Mouse (Mus musculus) CH12.LX (cell line): ENCODE data around the gene Them7.

Experiments
- CHD2 ChIP-seq: IDR thresholded peaks from 2 replicates; pipeline ENCODE4 v1.6.1; 2011; ENCODE audit warnings: low read length, improper control_type of control experiment
- CTCF ChIP-seq, 2 experiments: IDR thresholded peaks in 1 of 2; conservative IDR thresholded peaks in 1 of 2; 2 replicates each; pipeline ENCODE4 v1.5.1; 2011 to 2012; ENCODE audit warnings: low read depth in 2 of 2, low read length in 2 of 2, improper control_type of control experiment in 1 of 2, inconsistent platforms in 1 of 2, mild to moderate bottlenecking in 1 of 2, moderate library complexity in 1 of 2
- E2F4 ChIP-seq: IDR thresholded peaks from 2 replicates; pipeline ENCODE4 v1.6.1; 2011; ENCODE audit warnings: low read depth, low read length, improper control_type of control experiment; ENCODE audit not compliant: insufficient replicate concordance
- ETS1 ChIP-seq: conservative IDR thresholded peaks from 2 replicates; pipeline ENCODE4 v1.6.1; 2012; ENCODE audit warnings: low read depth, mild to moderate bottlenecking, inconsistent platforms, low read length, improper control_type of control experiment, moderate library complexity
- GABPA ChIP-seq: IDR thresholded peaks from 2 replicates; pipeline ENCODE4 v1.6.1; 2012; ENCODE audit warnings: low read depth, low read length, improper control_type of control experiment, inconsistent platforms; ENCODE audit not compliant: insufficient replicate concordance
- JUND ChIP-seq: conservative IDR thresholded peaks from 2 replicates; pipeline ENCODE4 v1.6.1; 2011; ENCODE audit warnings: low read depth, low read length, improper control_type of control experiment
- MAZ ChIP-seq: IDR thresholded peaks from 2 replicates; pipeline ENCODE4 v1.6.1; 2012; ENCODE audit warnings: low read depth, mild to moderate bottlenecking, inconsistent platforms, low read length, improper control_type of control experiment, moderate library complexity
- POLR2A ChIP-seq: IDR thresholded peaks from 2 replicates; pipeline ENCODE4 v1.6.1; 2011; ENCODE audit warnings: low read depth, mild to moderate bottlenecking, improper control_type of control experiment, low read length
- POLR2AphosphoS2 ChIP-seq: IDR thresholded peaks from 2 replicates; pipeline ENCODE4 v1.6.1; 2011; ENCODE audit warnings: low read depth, low read length, improper control_type of control experiment
- USF2 ChIP-seq: conservative IDR thresholded peaks from 2 replicates; pipeline ENCODE4 v1.6.1; 2011; ENCODE audit warnings: low read depth, low read length, improper control_type of control experiment

DNA sequence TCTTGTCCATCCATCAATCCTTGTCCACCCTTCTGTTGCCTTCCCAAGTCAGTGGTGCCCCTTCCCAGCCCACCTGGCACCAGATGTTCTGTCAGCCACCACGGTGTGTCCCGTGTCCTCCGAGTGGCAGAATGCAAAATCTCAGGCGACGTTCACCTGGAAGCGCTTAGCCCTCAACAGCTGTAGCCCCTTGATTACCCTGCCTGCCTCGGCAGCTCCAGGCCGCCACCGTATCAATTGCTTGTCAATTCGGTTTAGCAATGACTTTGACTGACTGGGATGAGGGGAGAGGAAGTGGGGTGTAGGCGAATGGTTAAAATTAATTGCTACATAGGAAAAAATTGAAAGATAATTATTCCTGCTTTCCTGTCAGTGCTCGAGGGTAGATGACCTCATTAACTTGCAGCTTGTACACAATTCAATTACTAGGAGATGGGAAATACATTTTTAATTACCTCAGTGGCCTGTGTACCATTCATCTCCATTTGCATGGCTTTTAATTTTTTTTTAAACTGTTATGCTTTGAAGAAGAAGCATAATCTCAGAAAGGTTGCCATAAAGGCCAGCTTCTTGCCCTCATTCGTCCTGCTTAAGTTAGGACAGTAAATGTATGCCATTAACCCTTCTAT, 93.5 kb downstream of the Them7 start:
- no peak for TF ChIP-seq CTCF (conservative IDR thresholded peaks at IDR 0.05 in 1 of 2, IDR thresholded peaks at IDR 0.05 in 1 of 2; ENCODE audit: low read depth in 2 of 2, low read length in 2 of 2)
- no peak for TF ChIP-seq GABPA
- no peak for TF ChIP-seq MAZ
- no peak for TF ChIP-seq POLR2AphosphoS2
- TF ChIP-seq E2F4, result no peak
- TF ChIP-seq CHD2, result no peak
- TF ChIP-seq ETS1, result no peak
- TF ChIP-seq USF2, result no peak
- TF ChIP-seq JUND, result no peak
- TF ChIP-seq POLR2A, result no peak
